ENCODE assay signal across 8 mouse cellular contexts in genomic region chr11:6388726-6389413, GRCm38 (mm10). TPM values are rescaled to one million over a fixed set of nuclear protein-coding genes. Genes with fewer than 3 reads are reported as not detected.
DNase-seq lines count a peak whose midpoint lies in the region; ATAC-seq and TF ChIP-seq lines count a peak whose summit lies in the region.

Gene Zmiz2 (plus strand): TSS chr11:6389074.

- peak; percentile 98 for ATAC-seq in forebrain, embryonic 16.5 days
- ATAC-seq in lung, embryonic 15.5 days (ENCODE audit: borderline replicate concordance, extremely low read depth, low FRiP score, low TSS enrichment): peak; percentile 99

- H3K4me1 ChIP-seq in ES-E14 (ENCODE audit: control insufficient read depth in 2 of 2, insufficient read depth in 2 of 2, low read length in 2 of 2, poor library complexity in 1 of 2): peaks cover 4 to 6% of the 10 kb centered on the region in 2 experiments; a peak in 3 of 4 replicates
- peaks cover 23% of the 10 kb centered on the region for H3K4me1 ChIP-seq in forebrain, embryonic 16.5 days (replicated peaks; ENCODE audit: control insufficient read depth, insufficient read depth, low read length)
- H3K4me1 ChIP-seq in lung, embryonic 15.5 days: peaks cover 18% of the 10 kb centered on the region

- H3K9ac ChIP-seq in ES-E14 (ENCODE audit: insufficient read depth, low read depth, low read length, poor library complexity, severe bottlenecking): peak within 1 kb of the TSS; percentile 87
- peak within 1 kb of the TSS; percentile 100 for H3K9ac ChIP-seq in forebrain, embryonic 16.5 days (replicated peaks; ENCODE audit: low read depth, low read length)
- peak within 1 kb of the TSS; percentile 91 for H3K9ac ChIP-seq in lung, embryonic 15.5 days

- no peaks in the 10 kb centered on the region for H3K9me3 ChIP-seq in ES-E14 (ENCODE audit: control insufficient read depth, insufficient read depth, low read depth, low read length)
- H3K9me3 ChIP-seq in forebrain, embryonic 16.5 days (ENCODE audit: control insufficient read depth, low read length): no peaks in the 10 kb centered on the region
- H3K9me3 ChIP-seq in lung, embryonic 15.5 days: no peaks in the 10 kb centered on the region

- H3K27ac ChIP-seq in ES-E14 (ENCODE audit: insufficient read depth, low read depth, low read length, poor library complexity, severe bottlenecking): peak within 1 kb of the TSS; percentile 88
- peak within 1 kb of the TSS; percentile 91 for H3K27ac ChIP-seq in forebrain, embryonic 16.5 days (ENCODE audit: low read length)
- peak within 1 kb of the TSS; percentile 99 for H3K27ac ChIP-seq in lung, embryonic 15.5 days

- H3K27me3 ChIP-seq in forebrain, embryonic 16.5 days (replicated peaks; ENCODE audit: control insufficient read depth, insufficient read depth, low read length): no peaks in the 10 kb centered on the region
- no peaks in the 10 kb centered on the region for H3K27me3 ChIP-seq in lung, embryonic 15.5 days

- peaks cover 7% of the 10 kb centered on the region; the same call in 1 of the 2 replicates for H3K36me3 ChIP-seq in ES-E14 (ENCODE audit: control insufficient read depth, insufficient read depth, low read length, poor library complexity, severe bottlenecking)
- peaks cover 10% of the 10 kb centered on the region; the same call in 1 of the 2 replicates for H3K36me3 ChIP-seq in forebrain, embryonic 16.5 days (ENCODE audit: control insufficient read depth, insufficient read depth)
- H3K36me3 ChIP-seq in lung, embryonic 15.5 days: peaks cover 3% of the 10 kb centered on the region; the same call in 1 of the 2 replicates

- peak within 1 kb of the TSS; percentile 83 to 100 for H3K4me3 ChIP-seq in ES-E14 (ENCODE audit: insufficient read depth in 1 of 2, low read depth in 1 of 2, low read length in 2 of 2, poor library complexity in 1 of 2, severe bottlenecking in 1 of 2)
- peak within 1 kb of the TSS; percentile 87 for H3K4me3 ChIP-seq in forebrain, embryonic 16.5 days (replicated peaks; ENCODE audit: low read length)
- peak within 1 kb of the TSS; percentile 86 for H3K4me3 ChIP-seq in lung, embryonic 15.5 days

- WGBS in forebrain, embryonic 16.5 days: 5% methylated on average over 52 of the region's 60 CpGs
- WGBS in lung, embryonic 15.5 days: 7% methylated on average over 37 of the region's 60 CpGs

- peak; percentile 82 for DNase-seq in ES-E14 (ENCODE audit: low read depth, low spot score)
- DNase-seq in cerebellum, adult 11-12 months: peak; percentile 96
- DNase-seq in heart, postnatal 36 days: peak; percentile 94 to 97
- peak; percentile 85 to 92 for DNase-seq in layer of hippocampus, adult 8-10 months (ENCODE audit: low spot score in 2 of 2)
- DNase-seq in ovary, adult 18-20 months (ENCODE audit: low spot score): peak; percentile 92
- DNase-seq in thymus, postnatal 0 days (ENCODE audit: low spot score): peak; percentile 92

- in situ Hi-C loops in ES-E14 (cut with MboI; ENCODE audit: low sequenced_read_pairs in 2 of 2, unreplicated experiment in 2 of 2): no loop called here

- intact Hi-C loops in heart, postnatal 36 days (cut with DNase I): no loop called here

- peak within 1 kb of the TSS; percentile 70 for H3K4me2 ChIP-seq in forebrain, embryonic 16.5 days (ENCODE audit: low read length)
- H3K4me2 ChIP-seq in lung, embryonic 15.5 days: peak within 1 kb of the TSS; percentile 90

TF ChIP-seq in ES-E14, 5 proteins besides CTCF, POLR2A, EP300 and RAD21:
- TF ChIP-seq ZNF384 (IDR thresholded peaks at IDR 0.05; ENCODE audit: low read depth, low read length) (peak; percentile 79), MAFK (IDR thresholded peaks at IDR 0.05; ENCODE audit: insufficient read depth, low read depth, low read length) (no peak), HCFC1 (IDR thresholded peaks at IDR 0.05; ENCODE audit: borderline replicate concordance, insufficient read depth, low read length) (peak; percentile 54; the same call in 1 of the 2 replicates)

RNA-seq across cellular contexts. Expression of gene Zmiz2, which starts in this region (rescaled TPM):
- total RNA-seq in ES-E14 (2012; rRNA removed): 19.6 and 22.6 TPM in 2 replicates
- 36.7 and 40.4 TPM in 2 replicates for polyA plus RNA-seq in forebrain, embryonic 16.5 days (2015; fragmentation: Nextera tagmentation; extraction: Ambion mirVana)
- 10 to 100 TPM; 35.0 to 39.5 TPM for total RNA-seq in heart, postnatal 36 days (2021)
- total RNA-seq in layer of hippocampus, adult 8-10 months (2022): 100 to 1,000 TPM; 157 to 169 (median 159) TPM
- polyA plus RNA-seq in lung, embryonic 15.5 days (2015; fragmentation: Nextera tagmentation; extraction: Ambion mirVana): 10.7 and 10.9 TPM in 2 replicates
- polyA plus RNA-seq in thymus, postnatal 0 days (2015; fragmentation: Nextera tagmentation; extraction: Ambion mirVana): 12.2 and 14.9 TPM in 2 replicates

Comparison
In these comparisons a context has a peak if more than half of its experiments do, and no peak if none do; other contexts are left out.
1. Peak in every context shown above with its lines: DNase-seq, ATAC-seq, H3K4me3 ChIP-seq and H3K27ac ChIP-seq.